Mouse (Mus musculus): ENCODE measurements around the gene Tlr9. TPM values are rescaled to one million over a fixed set of nuclear protein-coding genes. Genes with fewer than 3 reads are reported as not detected.

The Tlr9 gene
- polyA plus RNA-seq, 1 experiment from 2014 or later = 0.16 TPM

DNA sequence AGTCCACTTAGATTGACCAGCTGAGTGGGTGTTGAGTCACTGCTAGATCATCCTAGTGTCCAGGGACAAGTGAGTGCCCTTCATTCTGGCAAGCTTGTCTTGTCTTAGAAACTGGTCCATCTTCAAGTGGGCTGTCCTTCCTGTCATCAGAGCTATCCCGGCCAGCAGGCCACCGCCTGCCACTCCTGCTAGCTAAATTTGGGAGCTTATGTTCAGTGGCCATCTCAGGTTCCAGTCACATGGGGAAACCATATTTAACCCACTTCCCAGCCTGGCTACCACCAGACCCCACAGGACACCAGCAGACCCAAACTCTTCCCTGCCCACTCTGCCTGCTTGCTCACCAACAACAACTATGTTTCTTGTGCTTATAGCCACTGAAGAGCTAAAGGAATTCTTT is 15.9 kb upstream of the Tlr9 start:
- H3K9ac ChIP-seq (replicated peaks) = no peak overlapping the region
- TF ChIP-seq CTCF (IDR thresholded peaks at IDR 0.05; ENCODE audit: low read depth) (no peak), EP300 (IDR thresholded peaks at IDR 0.05; ENCODE audit: low read depth) (no peak)
- DNase-seq (no peak), ATAC-seq (no peak)
- H3K27ac ChIP-seq (ENCODE audit: low read depth) = no peak overlapping the region
- H3K4me2 ChIP-seq (ENCODE audit: low read depth, low read length) = no peak overlapping the region
- H3K36me3 ChIP-seq (replicated peaks; ENCODE audit: insufficient read depth, low read length) = 0 out of 2 replicates have a peak, but pooled peaks cover 5% of the 10 kb centered on the region
- no peak overlapping the region for H3K4me3 ChIP-seq (ENCODE audit: low read depth, low read length)
- H3K9me3 ChIP-seq (ENCODE audit: low read length) = no peaks in the 10 kb centered on the region
- H3K4me1 ChIP-seq (ENCODE audit: insufficient read depth) = peaks cover 15% of the 10 kb centered on the region
- 81% methylated on average over 2 of the region's 2 CpGs for WGBS (ENCODE audit: insufficient replicate concordance)
- H3K27me3 ChIP-seq (ENCODE audit: insufficient read depth, low read length) = no peaks in the 10 kb centered on the region

DNA sequence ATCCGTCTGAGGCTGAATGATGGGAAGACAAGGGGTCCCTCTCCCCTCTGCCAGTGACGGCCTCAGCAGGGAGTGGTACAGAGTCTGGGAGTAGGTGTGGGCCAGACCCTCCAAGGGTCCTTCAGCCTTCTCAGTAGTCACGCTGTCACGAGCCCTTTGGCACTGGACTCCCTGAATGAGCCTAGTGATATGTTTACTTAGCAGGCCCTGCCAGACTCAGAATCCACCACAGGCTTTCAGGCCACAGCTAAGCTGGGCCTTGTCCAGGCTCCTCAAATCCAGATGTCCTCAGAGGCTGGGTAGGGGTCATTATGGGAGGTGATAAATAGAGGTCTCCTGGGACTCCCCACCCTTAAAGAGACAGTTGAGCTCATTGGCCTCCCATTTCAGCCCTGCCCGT is 14.2 kb upstream of the Tlr9 start:
- H3K4me3 ChIP-seq (ENCODE audit: low read depth, low read length) = no peak overlapping the region
- H3K36me3 ChIP-seq (replicated peaks; ENCODE audit: insufficient read depth, low read length) = 0 out of 2 replicates have a peak, but pooled peaks cover 5% of the 10 kb centered on the region
- 82% methylated on average over 5 of the region's 5 CpGs for WGBS (ENCODE audit: insufficient replicate concordance)
- H3K9ac ChIP-seq (replicated peaks) = no peak overlapping the region
- no peak overlapping the region for H3K27ac ChIP-seq (ENCODE audit: low read depth)
- no peaks in the 10 kb centered on the region for H3K9me3 ChIP-seq (ENCODE audit: low read length)
- no peaks in the 10 kb centered on the region for H3K27me3 ChIP-seq (ENCODE audit: insufficient read depth, low read length)
- ATAC-seq (no peak), DNase-seq (no peak)
- TF ChIP-seq CTCF (IDR thresholded peaks at IDR 0.05; ENCODE audit: low read depth) (no peak), EP300 (IDR thresholded peaks at IDR 0.05; ENCODE audit: low read depth) (no peak)
- H3K4me1 ChIP-seq (ENCODE audit: insufficient read depth) = peaks cover 13% of the 10 kb centered on the region
- H3K4me2 ChIP-seq (ENCODE audit: low read depth, low read length) = no peak overlapping the region

DNA sequence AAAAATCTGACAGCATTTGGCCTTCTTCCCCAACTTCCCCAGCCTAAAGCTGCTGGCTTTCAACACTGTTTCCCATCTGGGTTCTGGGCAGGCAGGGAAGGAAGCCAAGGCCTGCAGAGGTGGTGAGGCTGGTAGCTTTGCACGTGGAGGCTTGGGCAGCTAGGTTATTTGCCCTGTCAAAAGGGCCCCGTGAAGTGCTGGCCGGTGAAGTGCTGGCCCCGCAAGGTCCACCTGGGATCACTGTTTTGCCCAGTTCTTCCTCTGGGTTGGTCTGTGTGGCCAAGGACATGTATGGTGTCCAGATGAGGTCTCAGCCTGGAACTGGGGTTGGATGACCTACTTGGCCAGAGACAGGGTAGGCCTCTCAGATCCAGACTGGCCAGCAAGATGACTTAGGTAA is 12.4 kb upstream of the Tlr9 start:
- Histone ChIP-seq H3K9ac (replicated peaks) (no peak overlapping the region), H3K4me2 (ENCODE audit: low read depth, low read length) (no peak overlapping the region), H3K27me3 (ENCODE audit: insufficient read depth, low read length) (no peaks in the 10 kb centered on the region), H3K4me1 (ENCODE audit: insufficient read depth) (0 out of 2 replicates have a peak, but pooled peaks cover 2% of the 10 kb centered on the region), H3K9me3 (ENCODE audit: low read length) (no peaks in the 10 kb centered on the region), H3K4me3 (ENCODE audit: low read depth, low read length) (no peak overlapping the region), H3K27ac (ENCODE audit: low read depth) (no peak overlapping the region), H3K36me3 (replicated peaks; ENCODE audit: insufficient read depth, low read length) (peaks cover 14% of the 10 kb centered on the region; the same call in 1 of the 2 replicates)
- 76% methylated on average over 4 of the region's 4 CpGs for WGBS (ENCODE audit: insufficient replicate concordance)
- TF ChIP-seq EP300 (IDR thresholded peaks at IDR 0.05; ENCODE audit: low read depth) (no peak), CTCF (IDR thresholded peaks at IDR 0.05; ENCODE audit: low read depth) (no peak)
- DNase-seq (no peak), ATAC-seq (no peak)

DNA sequence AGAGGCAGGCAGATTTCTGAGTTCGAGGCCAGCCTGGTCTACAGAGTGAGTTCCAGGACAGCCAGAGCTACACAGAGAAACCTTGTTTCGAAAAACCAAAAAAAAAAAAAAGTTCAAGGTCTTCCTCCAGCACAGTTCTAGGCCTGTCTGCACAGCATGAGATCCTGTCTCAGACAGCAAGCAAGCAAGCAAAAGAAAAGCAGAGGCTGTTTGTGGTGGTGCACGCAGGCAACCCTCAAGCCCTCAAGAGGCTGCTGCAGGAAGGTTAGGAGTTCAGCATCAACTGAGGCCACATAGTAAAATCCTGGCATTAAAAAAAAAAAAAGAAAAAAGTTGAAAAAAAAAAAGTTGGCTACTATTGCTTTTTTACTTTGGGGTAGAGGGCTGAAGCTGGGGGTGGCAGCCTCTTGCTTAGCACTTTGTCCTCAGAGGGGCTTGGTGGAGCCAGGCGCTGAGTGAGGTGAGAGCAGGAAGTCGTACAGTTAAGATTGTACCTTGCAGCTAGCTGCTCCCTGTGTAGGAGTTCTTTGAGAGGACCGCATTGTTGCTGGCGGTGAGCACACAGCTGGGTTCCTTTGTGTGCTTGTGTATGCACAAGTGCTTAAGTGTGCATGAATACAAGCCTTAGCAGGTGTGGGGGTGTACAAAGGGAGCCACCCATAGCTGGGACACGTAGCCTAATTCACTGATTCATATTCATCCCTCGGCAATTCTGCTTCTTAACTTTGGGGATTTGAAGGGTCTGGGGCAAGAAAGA is 11.4 kb upstream of the Tlr9 start:
- H3K4me2 ChIP-seq (ENCODE audit: low read depth, low read length) = peak overlapping the region; percentile 69; the same call in 1 of the 2 replicates
- 70% methylated on average over 9 of the region's 9 CpGs for WGBS (ENCODE audit: insufficient replicate concordance)

DNA sequence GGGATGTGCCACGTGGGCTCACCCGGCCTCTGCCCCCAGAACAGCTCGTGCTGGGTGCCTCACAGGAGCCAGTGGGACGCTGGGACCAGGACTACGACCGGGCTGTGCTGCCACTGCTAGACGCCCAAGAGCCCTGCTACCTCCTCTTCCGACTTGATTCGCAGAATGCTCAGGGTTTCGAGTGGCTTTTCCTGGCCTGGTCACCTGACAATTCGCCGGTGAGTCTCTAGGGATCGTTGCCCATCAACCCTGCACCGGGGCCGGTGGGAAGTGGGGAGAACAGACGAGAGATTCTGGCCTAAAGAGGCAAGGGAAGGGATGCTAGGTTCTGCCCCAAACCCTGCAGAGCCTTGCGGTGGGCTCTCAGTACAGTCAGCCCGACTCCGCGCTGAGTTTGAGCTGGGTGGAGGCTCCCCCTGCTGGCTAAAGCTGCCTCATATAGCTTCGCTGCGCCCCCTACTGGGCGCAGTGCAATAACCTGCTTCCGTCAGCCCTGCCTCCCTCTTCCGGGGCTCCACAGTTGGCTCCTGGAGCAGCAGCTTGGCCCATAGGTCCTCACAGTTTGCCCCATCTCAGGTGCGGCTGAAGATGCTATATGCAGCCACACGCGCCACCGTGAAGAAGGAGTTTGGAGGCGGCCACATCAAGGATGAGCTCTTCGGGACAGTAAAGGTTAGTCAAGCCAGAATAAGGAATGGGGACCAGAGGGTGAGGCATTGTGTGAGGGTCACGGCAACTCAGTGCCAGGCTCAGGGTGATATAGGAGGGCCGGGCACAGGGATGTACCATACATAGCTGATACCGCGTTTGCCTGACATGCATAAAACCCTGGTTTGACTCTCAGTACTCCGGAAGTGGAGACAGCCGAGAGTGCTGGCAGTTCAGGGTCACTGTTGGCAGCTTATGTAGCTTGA is 10.5 kb upstream of the Tlr9 start:
- H3K36me3 ChIP-seq (replicated peaks; ENCODE audit: insufficient read depth, low read length) = peaks cover 11% of the 10 kb centered on the region; the same call in 1 of the 2 replicates
- H3K4me2 ChIP-seq (ENCODE audit: low read depth, low read length) = peak overlapping the region; percentile 69
- peak overlapping the region; percentile 47; the same call in 1 of the 2 replicates for H3K9ac ChIP-seq (replicated peaks)
- H3K27ac ChIP-seq (ENCODE audit: low read depth) = no peak overlapping the region
- H3K4me1 ChIP-seq (ENCODE audit: insufficient read depth) = 0 out of 2 replicates have a peak, but pooled peaks cover 2% of the 10 kb centered on the region
- H3K27me3 ChIP-seq (ENCODE audit: insufficient read depth, low read length) = no peaks in the 10 kb centered on the region
- peak; percentile 100 for TF ChIP-seq CTCF (IDR thresholded peaks at IDR 0.05; ENCODE audit: low read depth)
- TF ChIP-seq EP300 (IDR thresholded peaks at IDR 0.05; ENCODE audit: low read depth) = no peak
- 31% methylated on average over 37 of the region's 37 CpGs for WGBS (ENCODE audit: insufficient replicate concordance)
- no peaks in the 10 kb centered on the region for H3K9me3 ChIP-seq (ENCODE audit: low read length)
- peak; percentile 92 for ATAC-seq
- peak overlapping the region; percentile 11; the same call in 1 of the 2 replicates for H3K4me3 ChIP-seq (ENCODE audit: low read depth, low read length)
- DNase-seq = peak; percentile 91

More for the DNA sequence above, 11.4 kb upstream of the Tlr9 start:
- H3K27me3 ChIP-seq (ENCODE audit: insufficient read depth, low read length) = no peaks in the 10 kb centered on the region
- no peaks in the 10 kb centered on the region for H3K9me3 ChIP-seq (ENCODE audit: low read length)
- no peak overlapping the region for H3K4me3 ChIP-seq (ENCODE audit: low read depth, low read length)
- TF ChIP-seq CTCF (IDR thresholded peaks at IDR 0.05; ENCODE audit: low read depth) = no peak
- TF ChIP-seq EP300 (IDR thresholded peaks at IDR 0.05; ENCODE audit: low read depth) = no peak
- H3K36me3 ChIP-seq (replicated peaks; ENCODE audit: insufficient read depth, low read length) = peaks cover 14% of the 10 kb centered on the region; the same call in 1 of the 2 replicates
- DNase-seq (no peak), ATAC-seq (no peak)
- H3K9ac ChIP-seq (replicated peaks) = peak overlapping the region; percentile 47; the same call in 1 of the 2 replicates
- H3K4me1 ChIP-seq (ENCODE audit: insufficient read depth) = 0 out of 2 replicates have a peak, but pooled peaks cover 2% of the 10 kb centered on the region
- no peak overlapping the region for H3K27ac ChIP-seq (ENCODE audit: low read depth)

DNA sequence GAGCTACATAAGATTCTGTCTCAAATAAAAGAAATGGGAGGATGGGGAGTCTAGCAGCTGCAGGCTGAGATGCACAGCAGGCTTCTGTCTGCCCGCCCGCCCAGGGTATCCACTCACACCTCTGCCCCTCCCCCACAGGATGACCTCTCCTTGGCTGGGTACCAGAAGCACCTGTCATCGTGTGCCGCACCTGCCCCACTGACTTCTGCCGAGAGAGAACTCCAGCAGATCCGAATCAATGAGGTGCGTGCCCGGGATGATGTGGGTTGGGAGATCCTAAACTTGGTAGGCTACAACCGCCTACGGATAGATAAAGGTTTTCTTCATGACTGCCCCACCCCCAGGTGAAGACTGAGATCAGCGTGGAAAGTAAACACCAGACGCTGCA is 9.8 kb upstream of the Tlr9 start:
- H3K27ac ChIP-seq (ENCODE audit: low read depth) = no peak overlapping the region
- no peak for TF ChIP-seq EP300 (IDR thresholded peaks at IDR 0.05; ENCODE audit: low read depth)
- no peak for TF ChIP-seq CTCF (IDR thresholded peaks at IDR 0.05; ENCODE audit: low read depth)
- H3K27me3 ChIP-seq (ENCODE audit: insufficient read depth, low read length) = no peaks in the 10 kb centered on the region
- H3K9me3 ChIP-seq (ENCODE audit: low read length) = no peaks in the 10 kb centered on the region
- DNase-seq = no peak
- H3K36me3 ChIP-seq (replicated peaks; ENCODE audit: insufficient read depth, low read length) = peaks cover 9% of the 10 kb centered on the region; the same call in 1 of the 2 replicates
- H3K4me1 ChIP-seq (ENCODE audit: insufficient read depth) = 0 out of 2 replicates have a peak, but pooled peaks cover 2% of the 10 kb centered on the region
- H3K4me2 ChIP-seq (ENCODE audit: low read depth, low read length) = no peak overlapping the region
- H3K9ac ChIP-seq (replicated peaks) = no peak overlapping the region
- no peak for ATAC-seq
- 73% methylated on average over 12 of the region's 12 CpGs for WGBS (ENCODE audit: insufficient replicate concordance)
- H3K4me3 ChIP-seq (ENCODE audit: low read depth, low read length) = no peak overlapping the region

All from liver, postnatal 0 days (tissue).